Mouse (Mus musculus) kidney, embryonic 15.5 days (tissue): ENCODE measurements at regions not wholly inside any gene's neighbourhood (a gene's known extent, or its start where the extent isn't known, plus 50 kb on each side); places are given as distances from the start of the nearest gene placed in this dataset.
"Not testable (repeated sequence)": the region's sequence is repeated elsewhere in the genome, so short reads cannot be mapped to it uniquely, and the experiment has no call there.

ENCODE experiments used
- ATAC-seq: fragments of 200-750 bp; cut with Nextera tagmentation; replicated peaks from 2 replicates; pipeline ENCODE4 v1.8.0; 2017; ENCODE audit warnings: moderate TSS enrichment; ENCODE audit not compliant: low FRiP score
- H3K27ac ChIP-seq: fragments of 300-500 bp; sonication (generic); 2 replicates; pipeline ENCODE4 v1.5.1; 2015; ENCODE audit warnings: mild to moderate bottlenecking, inconsistent platforms
- H3K27me3 ChIP-seq: fragments of 300-500 bp; sonication (generic); 2 replicates; pipeline ENCODE4 v1.6.1; 2015; ENCODE audit warnings: inconsistent platforms
- H3K36me3 ChIP-seq: fragments of 300-500 bp; sonication (generic); 2 replicates; pipeline ENCODE4 v1.6.1; 2015; ENCODE audit warnings: inconsistent platforms
- H3K4me1 ChIP-seq: fragments of 300-500 bp; sonication (generic); 2 replicates; pipeline ENCODE4 v1.6.1; 2015; ENCODE audit warnings: inconsistent platforms
- H3K4me2 ChIP-seq: fragments of 300-500 bp; sonication (generic); 2 replicates; pipeline ENCODE4 v1.6.1; 2015; ENCODE audit warnings: moderate library complexity, mild to moderate bottlenecking, inconsistent platforms
- H3K4me3 ChIP-seq: fragments of 300-500 bp; sonication (generic); replicated peaks from 2 replicates; pipeline ENCODE4 v1.5.1; 2015; ENCODE audit warnings: mild to moderate bottlenecking, inconsistent platforms
- H3K9ac ChIP-seq: fragments of 300-500 bp; sonication (generic); 2 replicates; pipeline ENCODE4 v1.6.1; 2015; ENCODE audit warnings: mild to moderate bottlenecking, inconsistent platforms
- H3K9me3 ChIP-seq: fragments of 300-500 bp; sonication (generic); replicated peaks from 2 replicates; pipeline ENCODE4 v1.6.1; 2016; ENCODE audit warnings: inconsistent platforms
- WGBS: fragments of 180-500 bp; shearing (Covaris S2); methylation state at CpG from one replicate; pipeline ENCODE4 v1.1.7; 2015; ENCODE audit warnings: mixed read lengths; 5-methylcytosine and 5-hydroxymethylcytosine counted together

GRCm38 (mm10) chr3:37812936-37813335 is 88.6 kb upstream of the Gm5148 start:
- Histone ChIP-seq H3K4me3 (no peak overlapping the region), H3K9ac (no peak overlapping the region), H3K4me2 (no peak overlapping the region), H3K4me1 (no peaks in the 10 kb centered on the region), H3K27ac (no peak overlapping the region), H3K9me3 (no peaks in the 10 kb centered on the region; the same call in 1 of the 2 replicates), H3K27me3 (no peaks in the 10 kb centered on the region), H3K36me3 (no peaks in the 10 kb centered on the region)
- 84% methylated on average over 3 of the region's 3 CpGs for WGBS
- no peak for ATAC-seq

GRCm38 (mm10) chr3:37811429-37811828 is 87.1 kb upstream of the Gm5148 start:
- Histone ChIP-seq H3K9me3 (no peaks in the 10 kb centered on the region; the same call in 1 of the 2 replicates), H3K36me3 (no peaks in the 10 kb centered on the region), H3K4me2 (no peak overlapping the region), H3K4me3 (no peak overlapping the region), H3K27me3 (no peaks in the 10 kb centered on the region), H3K9ac (no peak overlapping the region), H3K4me1 (no peaks in the 10 kb centered on the region), H3K27ac (no peak overlapping the region)
- 97% methylated on average over 2 of the region's 2 CpGs for WGBS
- no peak for ATAC-seq

GRCm38 (mm10) chr3:37810763-37811162 is 86.5 kb upstream of the Gm5148 start:
- H3K27ac ChIP-seq: no peak overlapping the region
- H3K4me3 ChIP-seq: no peak overlapping the region
- no peaks in the 10 kb centered on the region for H3K36me3 ChIP-seq
- H3K9me3 ChIP-seq: no peaks in the 10 kb centered on the region; the same call in 1 of the 2 replicates
- peaks cover 2% of the 10 kb centered on the region for H3K4me1 ChIP-seq
- 91% methylated on average over 2 of the region's 2 CpGs for WGBS
- no peak overlapping the region for H3K4me2 ChIP-seq
- H3K27me3 ChIP-seq: no peaks in the 10 kb centered on the region
- ATAC-seq: no peak
- no peak overlapping the region for H3K9ac ChIP-seq

GRCm38 (mm10) chr3:37805805-37806148 is 81.5 kb upstream of the Gm5148 start:
- H3K9me3 ChIP-seq: no peaks in the 10 kb centered on the region; the same call in 1 of the 2 replicates
- peaks cover 16% of the 10 kb centered on the region for H3K4me1 ChIP-seq
- H3K4me3 ChIP-seq: no peak overlapping the region
- H3K27ac ChIP-seq: no peak overlapping the region
- no peak overlapping the region for H3K4me2 ChIP-seq
- no peaks in the 10 kb centered on the region for H3K27me3 ChIP-seq
- H3K36me3 ChIP-seq: no peaks in the 10 kb centered on the region
- H3K9ac ChIP-seq: no peak overlapping the region
- 35% methylated on average over 6 of the region's 6 CpGs for WGBS
- ATAC-seq: no peak; the same call in 1 of the 2 replicates

- Histone ChIP-seq H3K4me1 (peaks cover 16% of the 10 kb centered on the region), H3K4me3 (no peak overlapping the region), H3K9me3 (no peaks in the 10 kb centered on the region; the same call in 1 of the 2 replicates), H3K27me3 (no peaks in the 10 kb centered on the region), H3K27ac (no peak overlapping the region), H3K36me3 (no peaks in the 10 kb centered on the region), H3K9ac (no peak overlapping the region), H3K4me2 (no peak overlapping the region)
- ATAC-seq: 0 out of 2 replicates have a peak, but pooled peaks have one; percentile 25
- 75% methylated on average over 9 of the region's 9 CpGs for WGBS
These were observed 80.9 kb upstream of the Gm5148 start for GRCm38 (mm10) chr3:37804941-37805804.

GRCm38 (mm10) chr3:37804261-37804660 is 80.0 kb upstream of the Gm5148 start:
- Histone ChIP-seq H3K9me3 (no peaks in the 10 kb centered on the region; the same call in 1 of the 2 replicates), H3K4me3 (no peak overlapping the region), H3K27me3 (no peaks in the 10 kb centered on the region), H3K4me1 (peaks cover 16% of the 10 kb centered on the region), H3K4me2 (no peak overlapping the region), H3K36me3 (no peaks in the 10 kb centered on the region), H3K27ac (no peak overlapping the region), H3K9ac (no peak overlapping the region)
- WGBS: 39% methylated on average over 5 of the region's 5 CpGs
- no peak for ATAC-seq

- H3K27me3 ChIP-seq, H3K27ac ChIP-seq, H3K36me3 ChIP-seq, H3K4me3 ChIP-seq, H3K4me2 ChIP-seq, ATAC-seq, H3K9ac ChIP-seq, H3K9me3 ChIP-seq: not testable (repeated sequence)
- 93% methylated on average over 5 of the region's 5 CpGs for WGBS
- peaks cover 16% of the 10 kb centered on the region for H3K4me1 ChIP-seq
These were observed 79.5 kb upstream of the Gm5148 start for GRCm38 (mm10) chr3:37803781-37804180.

GRCm38 (mm10) chr3:37801551-37801950 is 77.3 kb upstream of the Gm5148 start:
- H3K4me1 ChIP-seq: peaks cover 16% of the 10 kb centered on the region
- no peak overlapping the region for H3K27ac ChIP-seq
- no peaks in the 10 kb centered on the region for H3K27me3 ChIP-seq
- no peak overlapping the region for H3K4me3 ChIP-seq
- no peaks in the 10 kb centered on the region for H3K9me3 ChIP-seq
- ATAC-seq: no peak
- no peaks in the 10 kb centered on the region for H3K36me3 ChIP-seq
- no peak overlapping the region for H3K4me2 ChIP-seq
- H3K9ac ChIP-seq: no peak overlapping the region
- 88% methylated on average over 2 of the region's 2 CpGs for WGBS

GRCm38 (mm10) chr3:37799809-37800208 is 75.5 kb upstream of the Gm5148 start:
- H3K9me3 ChIP-seq: no peaks in the 10 kb centered on the region
- H3K4me2 ChIP-seq: no peak overlapping the region
- H3K36me3 ChIP-seq: no peaks in the 10 kb centered on the region
- H3K27me3 ChIP-seq: no peaks in the 10 kb centered on the region
- no peak overlapping the region for H3K27ac ChIP-seq
- H3K9ac ChIP-seq: no peak overlapping the region
- H3K4me3 ChIP-seq: no peak overlapping the region
- no peak for ATAC-seq
- H3K4me1 ChIP-seq: peaks cover 7% of the 10 kb centered on the region
- WGBS: 52% methylated on average over 6 of the region's 6 CpGs

- WGBS: 80% methylated on average over 7 of the region's 7 CpGs
- Histone ChIP-seq H3K27ac (no peak overlapping the region), H3K9me3 (no peaks in the 10 kb centered on the region), H3K27me3 (no peaks in the 10 kb centered on the region), H3K4me2 (no peak overlapping the region), H3K4me1 (peaks cover 15% of the 10 kb centered on the region), H3K36me3 (no peaks in the 10 kb centered on the region), H3K9ac (no peak overlapping the region), H3K4me3 (no peak overlapping the region)
- no peak for ATAC-seq
These were observed 65.4 kb upstream of the Gm5148 start for GRCm38 (mm10) chr3:37789711-37790110.

- no peak overlapping the region for H3K27ac ChIP-seq
- H3K9ac ChIP-seq: no peak overlapping the region
- peaks cover 15% of the 10 kb centered on the region for H3K4me1 ChIP-seq
- H3K27me3 ChIP-seq: no peaks in the 10 kb centered on the region
- no peaks in the 10 kb centered on the region for H3K9me3 ChIP-seq
- no peak overlapping the region for H3K4me2 ChIP-seq
- ATAC-seq: no peak
- WGBS: 76% methylated on average over 11 of the region's 11 CpGs
- no peak overlapping the region for H3K4me3 ChIP-seq
- no peaks in the 10 kb centered on the region for H3K36me3 ChIP-seq
These were observed 64.9 kb upstream of the Gm5148 start for GRCm38 (mm10) chr3:37789143-37789697.

- ATAC-seq: no peak
- 52% methylated on average over 9 of the region's 9 CpGs for WGBS
- H3K27ac ChIP-seq: peak overlapping the region; percentile 49; the same call in 1 of the 2 replicates
These were observed 64.1 kb upstream of the Gm5148 start for GRCm38 (mm10) chr3:37788366-37788765.

More at GRCm38 (mm10) chr3:37788366-37788765, 64.1 kb upstream of the Gm5148 start:
- H3K36me3 ChIP-seq: no peaks in the 10 kb centered on the region
- no peaks in the 10 kb centered on the region for H3K9me3 ChIP-seq
- H3K27me3 ChIP-seq: no peaks in the 10 kb centered on the region
- no peak overlapping the region for H3K9ac ChIP-seq
- no peak overlapping the region for H3K4me2 ChIP-seq
- peaks cover 15% of the 10 kb centered on the region for H3K4me1 ChIP-seq
- no peak overlapping the region for H3K4me3 ChIP-seq
